Mouse (Mus musculus) ovary, postnatal 10 days (tissue): ENCODE data around the gene Osbpl8.

Source experiments
- DNase-seq: peaks from one replicate; pipeline ENCODE4 v3.0.0; 2022; ENCODE audit warnings: low spot score

The Osbpl8 gene

GRCm38 (mm10) chr10:111155065-111155464 lies 9.5 kb upstream of the Osbpl8 start:
- no peak for DNase-seq

DNA sequence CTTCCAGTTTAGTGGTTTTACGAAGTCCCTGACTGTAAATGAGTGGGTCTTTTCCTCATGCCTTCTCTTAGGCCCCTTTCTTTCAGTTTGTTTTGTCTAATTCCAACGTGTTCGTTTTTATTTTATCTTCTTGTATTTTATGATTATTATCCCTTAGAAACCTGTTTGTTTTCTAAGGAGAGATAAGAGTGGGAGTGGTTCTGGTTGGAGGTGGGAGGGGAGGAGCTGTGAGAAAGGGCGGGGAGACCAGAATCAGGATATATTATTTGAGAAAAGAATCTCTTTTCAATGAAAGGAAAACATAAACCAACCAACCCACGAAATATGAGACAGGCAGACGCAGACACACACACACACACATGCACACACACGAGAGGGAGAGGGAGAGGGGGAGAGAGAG lies 9.0 kb upstream of the Osbpl8 start:
- DNase-seq, result no peak

DNA sequence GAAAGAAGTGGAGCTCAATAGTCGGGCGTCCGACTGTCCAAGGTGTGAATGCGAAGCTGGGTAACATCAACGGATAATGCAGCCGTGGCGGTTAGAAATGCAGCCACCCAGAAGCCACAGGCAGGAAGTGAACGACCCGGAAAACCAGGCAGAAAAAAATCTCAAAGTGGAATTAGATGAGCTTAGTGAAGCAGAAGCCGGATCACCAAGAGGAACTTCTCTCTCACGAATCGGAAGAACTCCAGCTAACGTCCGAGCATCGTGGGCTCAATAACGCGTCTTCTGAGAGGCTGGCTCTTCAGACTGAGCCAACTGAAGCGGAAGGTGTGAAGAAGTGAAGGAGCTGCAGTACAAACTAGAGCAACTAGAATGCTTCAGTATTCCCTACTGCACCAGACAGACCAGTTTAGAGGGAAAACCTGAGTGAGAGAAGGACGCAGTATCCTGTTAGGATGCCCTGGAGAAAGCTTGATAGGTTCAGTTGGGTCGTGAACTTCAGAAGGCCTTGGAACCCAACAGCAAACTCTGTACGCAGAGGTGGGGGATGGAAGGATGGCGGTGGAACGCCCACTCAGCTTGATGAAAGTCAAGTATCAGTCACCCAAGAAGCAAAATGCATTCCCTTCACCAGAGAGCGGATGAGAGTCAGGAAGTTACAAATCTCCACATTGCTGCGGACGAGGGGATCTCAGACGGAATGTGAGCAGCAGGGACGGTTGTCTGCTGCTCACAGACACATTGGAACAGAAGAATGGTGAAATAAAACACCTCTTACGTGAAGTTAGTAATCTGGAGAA lies 8.0 kb upstream of the Osbpl8 start:
- DNase-seq, result no peak

- no peak for DNase-seq
These were observed 7.3 kb upstream of the Osbpl8 start for GRCm38 (mm10) chr10:111157241-111157659.

- DNase-seq, result no peak
These were observed 4.6 kb upstream of the Osbpl8 start for GRCm38 (mm10) chr10:111159789-111160522.

- DNase-seq, result no peak
These were observed 4.0 kb upstream of the Osbpl8 start for GRCm38 (mm10) chr10:111160540-111160939.

GRCm38 (mm10) chr10:111161373-111161772 lies 3.2 kb upstream of the Osbpl8 start:
- DNase-seq, result no peak

DNA sequence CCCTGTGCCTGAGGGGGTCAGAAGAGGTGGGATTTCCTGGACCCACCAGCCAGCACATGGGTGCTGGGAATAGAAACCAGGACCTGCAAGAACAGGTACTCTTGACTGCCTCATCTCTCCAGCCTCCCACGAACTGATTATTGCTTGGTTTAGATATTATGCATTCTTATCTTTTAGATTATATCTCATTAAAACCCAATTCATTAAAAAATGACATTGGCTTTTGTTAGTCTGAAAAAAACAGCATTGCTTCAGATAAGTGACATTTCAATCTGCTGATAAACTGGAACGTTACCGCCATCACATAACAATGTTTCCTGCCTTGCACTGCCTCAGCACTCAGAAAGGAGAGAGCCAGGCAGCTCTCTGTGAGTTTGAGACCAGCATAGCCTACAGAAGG lies 1.5 kb upstream of the Osbpl8 start:
- no peak for DNase-seq

DNA sequence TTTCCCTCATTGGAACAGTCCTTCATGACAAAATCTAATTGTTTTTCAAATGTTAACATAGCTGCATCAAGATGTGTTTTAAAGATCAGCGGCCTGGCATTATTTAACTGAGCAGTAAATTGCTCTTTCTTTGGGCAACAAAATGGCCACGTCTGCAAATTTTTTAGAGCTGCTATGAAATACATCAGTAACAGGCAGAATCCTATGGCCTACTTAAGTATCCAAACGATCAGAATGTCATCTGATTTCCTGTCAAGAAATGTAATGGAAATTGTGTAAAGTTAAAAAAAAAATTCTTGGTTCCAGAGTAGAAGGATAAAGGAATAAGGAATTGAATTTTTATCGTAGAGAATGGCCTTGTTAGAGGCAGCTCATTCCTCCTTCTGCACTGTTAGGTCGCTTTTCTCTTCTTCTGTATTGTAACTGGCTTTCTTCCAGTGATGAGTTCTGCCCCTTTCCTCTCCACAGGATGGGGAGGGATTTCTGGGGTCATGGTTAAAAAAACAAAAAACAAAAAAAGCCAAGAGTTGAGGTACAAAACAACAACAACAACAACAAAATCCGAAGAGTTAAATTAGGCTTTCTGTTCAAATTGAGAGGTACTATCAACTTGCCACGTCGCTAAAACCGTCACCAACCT lies 831 bp upstream of the Osbpl8 start:
- no peak for DNase-seq

- peak; percentile 17 for DNase-seq
These were observed 848 bp downstream of the Osbpl8 start for GRCm38 (mm10) chr10:111165219-111165981.

DNA sequence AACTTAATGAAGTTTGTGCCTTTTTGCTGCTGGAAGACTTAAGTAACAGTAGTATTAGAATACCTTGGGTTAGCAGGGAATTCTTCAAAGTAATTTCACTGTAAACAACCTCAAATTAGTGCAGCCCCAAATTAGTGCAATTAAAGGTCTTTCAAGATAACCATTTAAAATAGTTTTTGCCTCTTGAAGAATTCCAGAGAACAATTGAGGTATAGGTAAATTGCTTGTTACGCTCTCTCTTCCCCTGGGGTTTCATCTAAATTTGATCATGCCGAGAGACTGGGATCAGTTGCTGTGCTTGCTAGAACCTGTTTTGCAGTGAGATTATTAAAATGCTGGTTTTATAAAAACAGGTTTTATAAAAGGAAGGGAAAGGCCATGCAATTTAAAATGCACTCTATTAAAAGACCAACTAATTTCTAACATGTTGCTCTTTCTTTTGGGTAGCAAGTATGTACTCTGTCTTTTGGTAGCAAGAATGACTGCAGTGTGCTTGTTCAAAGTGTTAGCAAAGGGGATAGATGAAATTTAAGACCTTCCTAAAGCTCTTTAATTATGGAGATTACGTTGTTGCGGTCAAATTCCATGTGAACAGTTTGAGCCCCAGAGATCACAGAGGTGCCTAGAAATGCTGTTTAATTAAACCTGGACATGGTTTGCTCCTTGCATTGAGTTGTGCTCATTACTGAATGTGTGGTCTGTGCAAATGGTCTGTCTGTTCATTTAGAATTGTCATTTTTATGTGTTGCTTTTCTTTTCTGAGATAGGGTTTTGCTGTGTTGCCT lies 1.7 kb downstream of the Osbpl8 start:
- no peak for DNase-seq

- no peak for DNase-seq
These were observed 2.9 kb downstream of the Osbpl8 start for GRCm38 (mm10) chr10:111167444-111167843.

DNA sequence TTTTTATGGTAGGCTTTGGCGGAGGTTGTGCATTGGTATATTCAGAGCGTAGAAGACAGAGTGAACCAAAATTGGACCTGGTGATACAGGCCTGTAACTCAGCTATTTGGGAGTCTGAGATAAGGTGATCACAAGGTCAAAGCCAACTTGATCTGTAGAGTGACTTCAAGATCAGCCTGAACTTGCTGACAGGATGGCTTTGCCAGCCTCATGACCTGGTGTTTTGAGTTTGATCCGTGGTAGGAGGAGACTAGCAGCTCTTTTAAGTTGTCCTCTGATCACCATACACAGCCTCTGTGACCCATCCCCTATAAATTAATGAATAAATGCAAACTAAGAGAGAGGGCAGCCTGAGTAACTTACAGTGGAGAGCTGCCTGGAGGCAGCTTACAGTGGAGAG lies 3.8 kb downstream of the Osbpl8 start:
- DNase-seq, result no peak

GRCm38 (mm10) chr10:111171246-111171934 lies 6.8 kb downstream of the Osbpl8 start:
- no peak for DNase-seq

- DNase-seq, result no peak
These were observed 9.2 kb downstream of the Osbpl8 start for GRCm38 (mm10) chr10:111173589-111174247.

DNA sequence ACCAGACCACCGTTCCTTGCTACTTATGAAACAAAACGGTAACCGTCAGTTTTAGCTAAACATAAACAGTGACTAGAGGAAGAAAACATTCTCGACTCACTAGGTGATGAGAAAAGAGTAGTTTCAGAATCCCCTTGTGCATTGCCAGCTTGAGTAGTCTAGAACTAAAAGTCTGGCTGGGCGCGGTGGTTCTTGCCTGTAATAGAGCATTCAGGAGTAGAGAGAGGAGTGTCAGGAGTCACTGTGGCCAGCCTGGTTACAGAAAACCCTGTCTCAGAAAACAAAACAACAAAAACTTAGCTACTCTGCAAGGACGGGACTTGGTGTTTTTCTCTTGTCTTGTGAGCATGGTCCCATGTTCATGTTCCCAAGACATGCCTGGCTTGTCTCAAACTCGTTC lies 12.8 kb downstream of the Osbpl8 start:
- DNase-seq, result no peak

GRCm38 (mm10) chr10:111178024-111178423 lies 13.5 kb downstream of the Osbpl8 start:
- DNase-seq, result no peak

GRCm38 (mm10) chr10:111180633-111181032 lies 16.1 kb downstream of the Osbpl8 start:
- no peak for DNase-seq

GRCm38 (mm10) chr10:111183634-111184270 lies 19.2 kb downstream of the Osbpl8 start:
- DNase-seq, result no peak
